Mouse (Mus musculus): Measurements from ENCODE around the gene Nek7.

The Nek7 gene

GRCm38 (mm10) chr1:138619996-138620461 lies at the start of gene Nek7:
Gene Nek7 (minus strand): TSS chr1:138620141.
- peak; percentile 89 for DNase-seq (ENCODE audit: low read depth)

GRCm38 (mm10) chr1:138662342-138662741 lies 42.4 kb upstream of the Nek7 start:
- no peak for DNase-seq (ENCODE audit: low read depth)

GRCm38 (mm10) chr1:138654212-138654611 lies 34.3 kb upstream of the Nek7 start:
- no peak for DNase-seq (ENCODE audit: low read depth)

GRCm38 (mm10) chr1:138644991-138645390 lies 25.1 kb upstream of the Nek7 start:
- peak; percentile 50 for DNase-seq (ENCODE audit: low read depth)

GRCm38 (mm10) chr1:138643306-138643830 lies 23.4 kb upstream of the Nek7 start:
- DNase-seq (ENCODE audit: low read depth), result no peak

GRCm38 (mm10) chr1:138640934-138641461 lies 21.1 kb upstream of the Nek7 start:
- no peak for DNase-seq (ENCODE audit: low read depth)

GRCm38 (mm10) chr1:138637850-138638249 lies 17.9 kb upstream of the Nek7 start:
- DNase-seq (ENCODE audit: low read depth), result peak; percentile 58

GRCm38 (mm10) chr1:138634561-138634960 lies 14.6 kb upstream of the Nek7 start:
- DNase-seq (ENCODE audit: low read depth), result no peak

- DNase-seq (ENCODE audit: low read depth), result no peak
Measured at GRCm38 (mm10) chr1:138628919-138629318, 9.0 kb upstream of the Nek7 start.

GRCm38 (mm10) chr1:138628486-138628885 lies 8.5 kb upstream of the Nek7 start:
- DNase-seq (ENCODE audit: low read depth), result no peak

GRCm38 (mm10) chr1:138627804-138628203 lies 7.9 kb upstream of the Nek7 start:
- no peak for DNase-seq (ENCODE audit: low read depth)

GRCm38 (mm10) chr1:138626288-138626687 lies 6.3 kb upstream of the Nek7 start:
- no peak for DNase-seq (ENCODE audit: low read depth)

GRCm38 (mm10) chr1:138623870-138624269 lies 3.9 kb upstream of the Nek7 start:
- DNase-seq (ENCODE audit: low read depth), result no peak

GRCm38 (mm10) chr1:138622831-138623230 lies 2.9 kb upstream of the Nek7 start:
- no peak for DNase-seq (ENCODE audit: low read depth)

GRCm38 (mm10) chr1:138622431-138622830 lies 2.5 kb upstream of the Nek7 start:
- DNase-seq (ENCODE audit: low read depth), result no peak

- peak; percentile 97 for DNase-seq (ENCODE audit: low read depth)
Measured at GRCm38 (mm10) chr1:138619114-138619971, 598 bp downstream of the Nek7 start.

- peak; percentile 90 for DNase-seq (ENCODE audit: low read depth)
Measured at GRCm38 (mm10) chr1:138618012-138618354, 2.0 kb downstream of the Nek7 start.

GRCm38 (mm10) chr1:138617279-138618011 lies 2.5 kb downstream of the Nek7 start:
- DNase-seq (ENCODE audit: low read depth), result peak; percentile 17

- no peak for DNase-seq (ENCODE audit: low read depth)
Measured at GRCm38 (mm10) chr1:138615388-138615787, 4.6 kb downstream of the Nek7 start.

- DNase-seq (ENCODE audit: low read depth), result no peak
Measured at GRCm38 (mm10) chr1:138614552-138615287, 5.2 kb downstream of the Nek7 start.

- DNase-seq (ENCODE audit: low read depth), result no peak
Measured at GRCm38 (mm10) chr1:138612177-138612576, 7.8 kb downstream of the Nek7 start.

GRCm38 (mm10) chr1:138609176-138609575 lies 10.8 kb downstream of the Nek7 start:
- DNase-seq (ENCODE audit: low read depth), result no peak

Measured in 416B (cell line).